Mouse (Mus musculus) adrenal gland, postnatal 10 days (tissue): Measurements from ENCODE around the gene Mettl8. TPM values are rescaled to one million over a fixed set of nuclear protein-coding genes. Genes with fewer than 3 reads are reported as not detected.

Experiments
- DNase-seq: peaks from one replicate; pipeline ENCODE4 v3.0.0; 2021; ENCODE audit warnings: mixed read lengths
- long read RNA-seq, 2 experiments: library from polyadenylated mRNA; stranded (forward); transcript quantifications; one replicate each; pipeline ENCODE4 v2.0.0; 2021
- total RNA-seq, 2 experiments: library from RNA; stranded (reverse); gene quantifications; 2 replicates each; pipeline ENCODE4 v1.2.3; 2021

Mettl8 gene
- total RNA-seq, result 10 to 100 TPM; 10.8 to 16.4 TPM
- long read RNA-seq, experiment 1, transcript Mettl8-204 (10 exons, 2,347 nt), result major isoform, 25 of 36 reads
- long read RNA-seq, experiment 1, partial matches to known transcripts, result 1 of 36 reads
- long read RNA-seq, experiment 1, other reads (novel, unspliced or antisense), result 8 of 36 reads
- long read RNA-seq, experiment 2, transcript Mettl8-204 (10 exons, 2,347 nt), result major isoform, 13 of 21 reads
- long read RNA-seq, experiment 2, partial matches to known transcripts, result 0 of 21 reads
- long read RNA-seq, experiment 2, other reads (novel, unspliced or antisense), result 8 of 21 reads

DNA sequence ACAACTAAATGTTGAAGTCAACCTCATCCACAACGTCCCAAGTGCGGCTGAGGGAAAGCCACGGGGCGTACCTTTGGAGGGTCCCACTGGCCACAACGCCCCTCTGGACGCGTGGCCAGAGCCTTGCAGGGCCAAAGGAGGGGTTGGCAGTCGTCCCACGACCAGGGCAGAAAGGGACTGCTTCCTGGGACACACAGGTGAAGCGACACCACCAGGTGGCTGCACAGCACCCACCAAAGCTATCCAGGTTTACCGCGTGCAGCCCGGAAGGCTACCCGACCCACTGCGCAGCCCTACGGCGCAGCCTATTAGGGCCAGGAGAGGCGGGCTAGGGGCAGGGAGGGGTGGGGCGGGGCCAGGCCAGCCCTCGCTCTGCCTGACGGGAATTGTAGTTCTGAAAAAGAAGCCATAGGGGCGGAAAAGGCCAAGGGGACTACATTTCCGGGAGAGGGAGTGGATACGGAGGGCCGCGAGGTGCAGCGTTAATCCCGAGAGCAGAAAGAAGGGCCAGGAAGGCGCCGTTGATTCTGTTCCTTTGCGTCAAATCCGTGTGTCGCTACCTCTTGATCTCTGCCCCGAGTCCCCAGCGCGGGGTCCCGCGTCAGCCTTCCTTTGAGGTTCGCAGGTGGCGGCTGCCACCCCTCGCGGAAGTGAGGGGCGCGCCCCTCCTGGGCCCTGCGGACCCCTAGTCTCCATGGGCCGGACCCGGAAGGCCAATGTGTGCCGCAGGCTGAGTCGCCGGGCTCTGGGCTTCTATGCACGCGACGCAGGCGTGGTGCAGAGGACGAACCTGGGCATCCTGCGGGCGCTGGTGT is at the start of gene Mettl8, which contains the start of gene Dcaf17:
Mettl8 (minus strand) TSS at position 284 of the 815 bp plus-strand sequence.
Dcaf17 (plus strand) TSS at position 29 of the 815 bp plus-strand sequence.
- peak; percentile 96 for DNase-seq

DNA sequence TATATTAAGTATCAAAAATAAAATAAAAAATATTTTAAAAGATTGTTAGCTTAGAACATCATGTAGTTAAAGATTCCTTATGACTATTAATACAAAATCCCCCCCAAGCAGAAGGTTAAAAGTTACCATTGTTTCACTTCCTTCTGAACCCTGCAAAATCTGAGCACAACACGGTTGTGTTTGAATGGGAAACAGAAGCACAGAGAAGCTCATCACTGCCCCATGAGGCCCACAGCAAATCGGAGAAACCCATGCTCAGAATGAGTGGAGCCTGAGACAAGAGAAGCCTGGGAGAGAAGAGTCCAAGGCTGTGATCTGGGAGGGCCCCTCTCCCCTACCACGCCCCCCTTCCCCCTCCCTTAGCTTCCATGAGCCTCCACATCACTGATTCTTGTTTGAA is 49.3 kb upstream of the Mettl8 start:
- DNase-seq, result no peak

DNA sequence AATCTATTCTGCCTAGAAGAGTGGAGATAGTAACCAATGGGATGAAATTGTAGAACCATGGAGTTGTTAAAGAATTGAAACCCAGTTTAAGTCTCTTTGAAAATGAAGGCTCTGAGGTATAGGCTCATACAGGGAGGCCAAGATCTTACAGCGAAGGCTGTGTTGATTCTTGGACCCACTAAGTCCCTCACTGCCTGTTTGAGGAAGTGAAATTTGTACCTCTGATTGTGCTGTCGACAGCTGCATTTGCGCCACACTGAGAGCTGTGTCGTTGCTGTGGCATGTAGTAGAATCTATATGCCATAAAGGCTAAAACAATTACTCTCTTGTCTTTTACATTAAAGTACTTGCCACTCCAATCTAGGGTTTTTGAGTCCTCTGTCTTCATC is 47.9 kb upstream of the Mettl8 start:
- DNase-seq, result no peak

DNA sequence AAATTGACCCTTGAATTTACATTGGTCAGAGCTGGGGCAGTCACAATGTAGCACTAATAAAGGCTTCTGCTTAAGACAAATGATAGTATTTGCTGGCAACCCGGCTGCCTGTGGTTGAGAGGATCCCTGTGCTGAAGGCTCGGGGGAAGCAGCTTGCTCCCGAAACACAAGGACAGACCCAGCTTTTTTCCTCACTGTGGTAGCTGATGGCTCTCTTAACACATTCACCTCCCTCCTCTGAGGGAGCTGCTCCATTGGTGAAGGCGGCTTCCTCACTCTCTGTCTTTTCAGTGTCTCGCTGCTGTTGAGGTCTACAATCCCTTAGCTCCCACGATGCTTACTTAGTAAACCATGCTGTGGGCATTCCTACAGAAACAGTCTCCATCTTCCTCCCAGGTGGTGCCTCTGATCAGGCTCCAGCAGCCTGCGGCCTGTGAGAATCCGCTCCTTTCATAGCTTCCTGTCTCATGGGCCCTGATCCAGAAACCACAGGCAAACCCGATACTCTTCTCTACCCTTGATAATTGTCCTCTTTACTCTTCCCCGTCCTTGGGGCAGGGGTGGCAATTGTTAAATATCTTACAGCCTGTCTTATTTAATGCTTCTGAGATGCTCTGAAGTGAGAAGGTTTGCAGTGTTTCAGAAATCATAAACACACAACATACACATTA is 47.4 kb upstream of the Mettl8 start:
- no peak for DNase-seq

DNA sequence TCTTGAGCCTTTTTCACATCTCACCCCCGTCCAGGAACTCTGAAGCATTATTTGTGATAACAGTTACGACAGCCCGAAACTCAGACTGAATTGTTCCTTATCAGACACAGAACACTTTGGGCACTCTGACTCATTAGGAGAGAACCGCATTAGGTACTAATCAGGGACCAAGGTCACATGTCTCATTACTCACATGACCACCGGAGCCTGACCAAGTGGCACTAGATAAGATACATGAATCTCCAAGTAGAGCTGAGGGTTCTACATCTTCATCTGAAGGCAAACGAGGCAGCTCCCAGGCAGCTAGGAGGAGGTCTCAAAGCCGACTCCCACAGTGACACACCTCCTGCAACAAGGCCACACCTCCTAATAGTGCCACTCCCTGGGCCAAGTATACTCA is 40.8 kb upstream of the Mettl8 start:
- DNase-seq, result no peak

DNA sequence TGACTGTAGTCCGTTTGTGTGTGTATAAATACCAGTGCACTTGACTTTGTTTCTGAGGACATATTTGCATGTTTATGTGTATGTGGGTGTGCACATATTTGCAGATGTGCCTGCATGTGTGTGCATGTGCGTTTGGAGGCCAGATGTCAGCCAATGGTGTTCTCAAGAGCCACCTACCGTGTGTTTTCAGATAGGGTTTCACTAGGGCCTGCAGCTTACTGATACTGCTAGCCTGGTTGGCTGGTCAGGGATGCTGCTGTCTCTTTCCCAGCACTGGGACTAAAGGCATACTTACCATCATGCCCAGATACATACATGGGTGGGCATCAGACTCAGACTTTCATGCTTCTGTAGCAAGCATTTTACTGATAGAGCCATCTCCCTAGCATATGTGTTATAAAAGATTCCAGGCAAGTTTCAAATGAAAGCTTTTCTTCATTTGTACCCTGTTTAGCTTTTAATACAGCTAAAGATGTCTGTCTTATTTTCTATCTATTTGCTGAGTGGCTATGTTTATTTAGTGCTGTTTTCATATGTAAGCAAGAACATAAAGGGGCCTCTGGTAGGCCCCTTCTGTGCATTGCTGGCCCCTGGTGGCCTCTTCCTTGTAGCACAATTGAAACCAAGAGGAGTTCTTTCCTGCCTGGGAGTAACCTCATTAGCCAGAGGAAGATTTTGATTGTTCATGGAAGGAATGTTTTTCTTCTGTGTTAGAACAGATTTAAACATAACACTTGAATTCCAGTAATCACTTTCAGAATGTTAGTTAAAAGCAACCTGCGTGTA is 35.5 kb upstream of the Mettl8 start:
- DNase-seq, result no peak

DNA sequence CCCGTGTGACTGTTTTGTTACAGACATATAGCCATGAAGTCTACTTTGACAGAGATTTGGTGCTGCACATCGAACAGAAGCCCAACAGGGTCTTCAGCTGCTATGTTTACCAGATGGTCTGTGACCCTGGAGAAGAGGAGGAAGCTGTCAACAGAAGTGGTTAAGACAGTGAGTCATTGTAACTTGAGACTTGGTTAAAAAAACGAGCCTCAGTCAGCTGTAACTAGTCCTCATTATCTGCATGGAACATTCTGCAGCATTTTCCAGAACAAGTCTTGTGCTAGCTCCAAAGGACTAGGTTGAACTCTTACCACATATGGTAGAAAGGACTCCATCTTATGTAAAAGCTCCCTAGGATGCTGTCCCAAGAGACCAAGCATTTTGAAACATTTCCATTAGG is 34.4 kb upstream of the Mettl8 start:
- no peak for DNase-seq

DNA sequence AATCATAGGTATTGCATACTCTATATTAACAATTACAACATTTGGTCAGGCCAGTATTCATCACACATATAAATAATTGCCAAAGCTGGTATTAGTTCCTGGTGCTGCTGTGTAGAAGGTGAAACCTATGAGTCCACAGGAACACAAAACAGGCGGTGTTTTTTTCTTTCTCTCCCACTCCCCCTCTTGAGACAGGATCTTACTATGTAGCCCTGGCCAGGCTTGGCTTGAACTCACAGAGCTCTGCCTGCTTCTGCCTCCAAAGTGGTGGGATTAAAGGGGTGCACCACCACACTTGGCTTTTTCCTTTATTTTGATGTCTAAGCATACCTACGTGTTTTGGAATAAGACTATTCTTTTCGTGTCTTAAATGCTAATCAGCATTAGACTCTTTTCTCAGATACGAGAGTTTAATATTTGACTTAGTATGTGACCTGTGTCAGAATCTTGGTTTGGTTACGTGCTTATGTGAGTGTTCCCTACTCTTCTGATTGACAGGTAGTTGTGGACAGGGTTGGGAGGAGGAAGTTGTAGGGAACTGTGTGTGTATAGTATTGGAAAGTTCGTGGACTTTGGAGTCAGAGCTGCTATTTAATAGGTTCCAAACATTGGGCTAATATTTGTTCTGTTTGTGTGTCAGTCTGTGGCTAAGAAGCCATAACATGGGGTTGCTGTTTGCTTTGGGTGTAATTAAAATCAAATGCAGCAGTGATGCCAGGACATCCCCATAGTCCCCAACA is 28.2 kb upstream of the Mettl8 start:
- no peak for DNase-seq

DNA sequence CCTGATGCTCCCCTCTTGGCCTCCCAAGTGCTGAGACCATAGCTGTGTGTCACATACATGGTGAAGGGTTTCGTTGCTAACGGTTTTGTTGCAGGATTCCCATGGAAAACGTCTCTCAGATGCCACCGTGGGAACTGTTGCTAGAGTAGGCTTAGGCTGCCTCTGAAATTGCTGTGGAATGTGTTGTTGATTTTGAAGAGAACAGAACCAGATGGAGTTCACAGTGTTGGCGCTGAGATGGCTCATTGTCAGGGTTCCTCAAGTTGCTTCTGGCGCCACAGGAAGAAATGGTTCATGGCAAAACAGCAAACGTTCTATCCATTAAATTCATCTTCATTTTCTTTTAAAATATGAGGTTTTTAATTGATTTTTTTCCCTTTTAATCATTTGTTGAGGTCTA is 27.0 kb upstream of the Mettl8 start:
- DNase-seq, result no peak

DNA sequence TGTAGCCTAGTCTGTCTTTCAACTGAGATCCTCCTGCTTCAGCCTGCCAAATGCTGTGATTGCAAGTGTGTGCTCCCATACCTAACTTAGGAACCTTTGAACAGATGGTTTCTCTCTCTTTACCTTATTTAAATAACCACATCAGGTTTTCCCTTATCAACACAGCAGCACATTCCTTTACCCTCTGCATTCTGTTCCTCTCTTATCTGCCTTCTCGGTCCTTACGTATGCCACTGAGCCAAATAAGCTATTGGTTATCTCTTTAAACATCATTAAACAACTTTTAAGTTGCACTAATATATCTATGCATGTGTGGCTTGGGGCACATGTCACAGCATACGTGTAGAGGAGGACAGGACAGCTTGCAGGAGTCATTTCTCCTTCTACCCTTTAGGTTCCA is 18.4 kb upstream of the Mettl8 start:
- no peak for DNase-seq

DNA sequence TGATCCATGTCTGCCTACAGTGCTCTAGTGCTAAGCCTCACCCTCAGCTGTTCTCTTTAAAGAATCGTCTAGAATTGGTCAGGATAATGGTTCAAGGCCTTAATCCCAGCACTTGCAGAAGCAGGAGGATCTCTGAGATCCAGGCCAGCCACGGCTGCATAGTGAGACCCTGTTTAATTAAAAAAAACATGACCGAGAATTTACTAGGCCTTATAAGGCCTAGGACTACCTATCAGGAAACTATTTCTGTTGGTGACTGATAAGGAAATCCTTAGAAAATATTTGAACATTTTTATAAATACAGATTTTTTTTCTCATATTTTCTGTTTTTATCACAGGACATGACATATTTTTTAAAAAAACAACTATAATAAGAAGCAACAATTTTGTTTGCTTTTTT is 17.9 kb upstream of the Mettl8 start:
- no peak for DNase-seq

DNA sequence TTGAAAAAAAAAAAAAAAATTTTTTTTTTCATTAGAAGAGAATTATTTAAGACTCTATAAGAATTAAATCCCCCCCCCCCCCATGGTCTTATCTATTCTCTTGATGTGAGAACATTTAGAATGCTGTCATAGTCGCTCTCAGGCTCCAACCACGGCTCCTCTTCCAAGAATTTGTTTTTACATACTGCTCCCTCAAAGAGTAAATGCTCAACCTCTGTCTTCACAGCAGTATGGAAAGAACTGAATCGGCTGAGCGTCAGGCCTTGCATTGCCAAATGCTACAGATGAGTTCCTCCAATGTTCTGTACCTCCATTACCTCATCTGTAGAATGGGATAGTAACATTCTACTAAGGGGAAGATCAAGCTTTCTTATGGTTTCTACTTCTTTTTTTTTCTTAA is 16.2 kb upstream of the Mettl8 start:
- DNase-seq, result no peak

DNA sequence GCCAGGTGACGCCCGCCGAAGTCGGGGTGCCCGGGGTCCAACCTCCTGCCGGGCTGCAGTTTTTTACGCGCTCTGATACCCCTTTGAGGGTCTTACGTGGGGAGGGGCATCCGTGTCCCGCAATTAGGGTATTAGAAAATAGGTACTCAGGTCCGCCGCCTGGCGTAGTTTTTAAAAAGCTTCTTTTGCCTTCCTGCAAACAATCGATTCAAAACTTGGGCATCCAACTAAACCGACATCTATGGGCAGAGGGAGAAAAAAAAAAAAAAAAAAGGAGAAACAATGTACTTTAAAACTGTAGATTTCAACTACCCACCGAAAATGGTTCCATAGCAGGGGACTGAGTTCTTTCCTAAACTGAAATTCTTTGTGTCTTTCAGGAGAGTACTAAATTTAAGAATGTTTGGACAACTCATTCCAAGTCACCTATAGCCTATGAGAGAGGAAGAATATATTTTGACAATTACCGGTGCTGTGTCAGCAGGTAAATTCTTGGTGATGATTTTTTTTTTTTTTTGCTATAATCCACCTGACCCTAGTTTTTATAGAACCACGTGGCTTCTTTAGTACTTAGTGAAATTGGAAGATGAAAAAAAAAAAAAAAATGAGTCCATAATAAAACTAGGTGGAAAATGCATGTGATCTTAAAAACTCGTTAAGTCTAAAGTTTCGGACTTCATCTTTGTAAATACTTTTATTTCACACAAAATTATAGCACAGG is 892 bp upstream of the Mettl8 start:
- no peak for DNase-seq

DNA sequence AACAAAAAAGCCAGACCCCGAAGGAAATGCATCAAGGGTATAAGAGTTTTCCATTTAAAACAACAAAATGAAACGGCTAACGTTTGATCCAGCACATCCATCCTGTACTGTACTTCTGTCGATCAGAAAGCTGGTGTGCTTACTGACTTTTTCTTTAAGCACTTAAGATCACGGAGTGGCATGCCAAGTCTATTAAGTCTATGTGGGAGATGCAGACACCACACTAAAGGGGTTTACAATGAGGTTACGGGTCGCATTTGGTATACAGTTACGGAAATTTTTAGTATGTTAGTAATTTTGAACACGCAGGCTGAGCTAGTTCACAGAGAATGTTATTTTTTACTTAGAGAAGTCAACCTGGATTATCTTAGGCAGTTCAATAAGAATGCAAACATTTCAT is 667 bp downstream of the Mettl8 start:
- no peak for DNase-seq

DNA sequence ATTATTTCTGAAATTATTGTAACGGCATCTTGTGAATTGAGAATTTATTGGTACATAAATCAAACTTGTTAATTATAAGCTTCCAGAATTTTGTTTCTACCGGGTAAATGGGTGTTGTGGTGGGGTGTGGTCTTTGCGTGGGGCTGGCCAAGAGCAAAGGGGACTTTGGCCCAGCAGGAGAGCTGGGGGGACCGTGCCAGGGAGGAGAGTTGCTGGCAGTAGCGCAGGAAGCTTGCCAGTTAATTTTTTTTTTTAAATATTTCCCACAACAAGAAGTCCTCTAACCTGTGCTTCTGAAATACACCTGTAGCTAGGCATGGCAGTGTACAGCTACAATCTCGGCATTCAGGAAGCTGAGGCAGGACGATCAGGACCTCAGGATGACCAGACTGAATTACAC is 4.9 kb downstream of the Mettl8 start:
- no peak for DNase-seq

DNA sequence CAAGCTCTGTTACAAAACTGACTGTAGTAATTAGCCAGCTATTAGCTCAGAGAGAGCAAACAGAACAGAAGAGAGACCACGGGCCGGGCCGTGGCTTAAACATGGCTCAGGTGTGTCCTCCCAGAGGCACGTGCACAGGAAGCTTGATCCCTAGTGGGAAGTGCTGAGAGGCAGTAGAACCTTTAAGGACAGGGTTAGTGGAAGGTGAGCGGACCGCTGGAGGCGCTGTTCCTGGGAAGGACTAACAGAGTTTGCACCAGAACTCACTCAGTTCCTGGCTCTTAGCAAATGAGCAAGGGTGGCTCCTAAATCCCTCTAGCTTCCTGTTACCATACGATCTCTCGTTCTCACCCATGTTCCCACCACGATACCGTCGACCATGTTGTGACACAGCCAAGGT is 6.5 kb downstream of the Mettl8 start:
- no peak for DNase-seq

DNA sequence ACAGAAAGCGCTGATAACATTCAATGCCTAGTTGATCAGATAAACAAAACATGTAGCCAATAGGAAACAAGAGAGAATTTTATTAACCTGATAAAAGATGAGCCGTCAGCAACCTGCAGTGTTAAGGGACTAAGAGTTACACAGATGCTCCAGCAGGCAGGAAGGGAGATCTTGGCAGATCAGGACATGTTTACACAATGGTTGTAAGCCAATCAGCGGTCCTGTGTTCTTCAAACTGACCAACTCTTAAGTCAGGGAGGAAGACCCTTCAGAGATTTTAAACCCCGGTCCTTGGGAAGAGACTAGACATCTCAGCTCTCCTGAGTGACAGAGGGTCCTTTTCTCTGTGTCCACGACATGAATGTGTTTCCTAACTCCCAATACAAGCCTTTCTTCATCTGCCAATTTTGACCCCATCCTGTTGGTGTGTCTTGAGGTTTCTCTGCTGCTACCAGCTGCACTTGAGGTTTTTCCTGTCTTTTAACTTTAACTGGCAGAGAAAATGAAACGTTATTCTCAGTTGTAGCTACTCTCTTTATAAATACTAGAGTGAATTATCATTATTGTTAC is 8.5 kb downstream of the Mettl8 start:
- no peak for DNase-seq

DNA sequence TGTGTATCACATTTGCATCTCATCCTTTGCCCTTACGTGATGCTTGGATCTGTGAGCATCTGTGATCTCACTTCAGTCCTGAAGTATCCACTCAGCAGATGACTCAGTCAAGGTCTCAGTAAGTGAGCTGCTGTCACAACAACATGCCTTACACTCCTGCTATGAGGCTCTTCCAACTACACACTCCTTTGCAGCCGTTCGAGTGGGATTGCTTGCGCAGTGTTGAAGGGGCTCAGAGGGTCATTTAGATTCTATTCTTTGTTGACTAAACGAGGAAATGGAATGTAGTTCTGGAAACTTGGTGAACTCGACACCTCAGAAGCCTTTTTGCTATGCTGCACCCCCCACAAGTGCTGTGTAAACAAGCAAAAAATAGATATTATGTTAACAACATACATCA is 9.2 kb downstream of the Mettl8 start:
- no peak for DNase-seq

DNA sequence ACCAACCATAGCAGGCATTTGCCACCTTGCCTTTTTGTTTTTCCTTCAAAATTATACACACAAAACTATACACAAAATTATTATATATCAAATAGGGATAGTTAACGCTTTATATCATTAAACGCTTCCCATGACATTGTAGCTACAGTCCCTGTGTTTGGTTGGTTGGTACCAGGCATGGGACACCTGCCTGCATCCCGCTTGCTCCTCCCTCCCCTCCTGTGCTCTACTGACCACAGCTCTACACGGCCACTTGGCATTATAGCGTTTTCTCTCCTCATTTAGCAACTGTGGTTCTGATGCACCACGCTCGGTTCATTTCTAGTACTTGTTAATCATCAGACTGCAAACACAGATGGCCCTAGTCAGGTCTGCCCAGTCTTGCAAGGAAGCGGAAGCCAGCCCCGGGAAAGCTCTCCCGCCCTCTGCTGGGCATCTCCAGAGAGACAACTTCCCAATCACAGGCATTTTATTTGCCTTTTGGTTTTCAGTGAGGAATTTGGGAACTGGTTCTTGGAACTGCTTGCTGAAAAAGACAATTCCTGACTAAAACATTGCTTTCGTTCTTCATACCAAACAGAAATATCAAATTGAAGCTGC is 15.8 kb downstream of the Mettl8 start:
- peak; percentile 88 for DNase-seq

DNA sequence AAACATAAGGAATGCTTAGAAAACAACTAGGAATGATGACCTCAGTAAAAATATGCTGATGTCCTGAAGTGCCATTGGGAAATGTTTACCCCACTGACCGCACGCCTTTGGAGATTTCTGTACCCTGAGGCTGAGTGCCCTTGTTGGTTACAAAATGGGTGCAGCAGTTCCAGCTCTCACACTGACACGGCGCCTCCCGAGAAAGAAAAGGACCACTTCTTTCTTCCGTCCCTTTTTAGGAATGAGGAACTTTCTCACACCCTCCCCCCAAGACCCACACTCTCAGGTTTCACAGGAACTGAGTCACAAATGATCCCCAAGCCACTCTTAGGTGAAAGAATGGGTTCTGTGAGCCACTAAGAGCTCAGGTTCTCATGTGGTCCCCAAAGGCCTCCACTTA is 17.9 kb downstream of the Mettl8 start:
- no peak for DNase-seq
